Mouse (Mus musculus) macrophage (primary cell): ENCODE measurements around the gene Gls. TPM values are rescaled to one million over a fixed set of nuclear protein-coding genes. Genes with fewer than 3 reads are reported as not detected.

Source experiments
- H3K27ac ChIP-seq: fragments of 350-480 bp; formaldehyde crosslinking; 2 replicates; pipeline ENCODE4 v1.9.0; 2021
- H3K36me3 ChIP-seq: fragments of 350-480 bp; formaldehyde crosslinking; 2 replicates; pipeline ENCODE4 v1.9.0; 2021; ENCODE audit errors: inconsistent target
- H3K4me3 ChIP-seq: fragments of 350-480 bp; formaldehyde crosslinking; 2 replicates; pipeline ENCODE4 v1.9.0; 2021; ENCODE audit errors: inconsistent target
- H3K79me2 ChIP-seq: fragments of 350-480 bp; formaldehyde crosslinking; 2 replicates; pipeline ENCODE4 v1.9.0; 2021; ENCODE audit errors: inconsistent target
- WGBS: methylation state at CpG from one replicate; pipeline ENCODE4 v1.1.7; 2026; ENCODE audit warnings: inconsistent platforms; ENCODE audit not compliant: missing documents; 5-methylcytosine and 5-hydroxymethylcytosine counted together
- polyA plus RNA-seq: library from polyadenylated mRNA; stranded (reverse); fragments of 250-400 nt; gene quantifications from 3 replicates; pipeline ENCODE4 v1.2.4, GENCODE M21; 2018; ENCODE audit warnings: inconsistent platforms

Gls gene
- polyA plus RNA-seq, 1 experiment from 2014 or later = 26.4 TPM

DNA sequence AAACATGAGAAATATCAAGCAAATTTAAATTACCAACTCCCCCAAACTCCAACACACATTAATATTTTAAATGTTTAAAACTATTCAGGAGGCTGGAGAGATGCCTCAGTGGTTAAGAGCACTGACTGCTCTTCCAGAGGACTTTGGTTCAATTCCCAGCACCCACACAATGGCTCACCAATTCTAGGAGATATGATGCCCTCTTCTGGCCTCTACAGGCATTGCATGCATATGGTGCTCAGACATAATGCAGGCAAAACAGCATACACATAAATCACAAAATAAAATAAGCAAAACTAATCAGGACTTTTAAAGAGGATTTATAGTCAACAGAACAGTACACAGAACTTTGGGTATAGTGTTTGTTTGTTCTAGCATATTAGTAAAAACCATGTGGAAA is 16.3 kb downstream of the Gls start:
- H3K4me3 ChIP-seq = no peak overlapping the region
- H3K27ac ChIP-seq = no peak overlapping the region
- H3K79me2 ChIP-seq = peaks cover 80% of the 10 kb centered on the region
- peaks cover 42% of the 10 kb centered on the region for H3K36me3 ChIP-seq

DNA sequence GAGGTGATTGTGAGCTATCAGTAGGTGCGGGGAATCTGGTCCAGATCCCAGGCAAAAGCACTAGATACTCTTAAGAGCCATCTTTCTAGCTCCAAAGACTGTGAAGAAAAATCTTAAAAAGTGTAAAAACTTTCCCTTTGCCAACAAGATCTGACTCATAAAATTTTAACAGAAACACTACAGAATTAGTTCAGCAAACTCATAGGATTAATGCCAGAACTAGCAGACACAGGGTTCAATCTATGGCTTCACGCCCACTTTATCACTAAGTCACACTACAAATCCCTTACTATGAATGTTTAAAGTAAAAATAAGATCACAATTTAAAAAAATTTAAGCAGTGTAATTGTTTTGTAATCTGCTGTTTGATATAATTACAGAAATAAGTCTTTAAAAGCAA is 50.0 kb downstream of the Gls start:
- no peak overlapping the region for H3K4me3 ChIP-seq
- H3K27ac ChIP-seq = no peak overlapping the region
- WGBS = 100% methylated on average over 2 of the region's 2 CpGs
- H3K36me3 ChIP-seq = peaks cover 20% of the 10 kb centered on the region
- H3K79me2 ChIP-seq = no peaks in the 10 kb centered on the region

DNA sequence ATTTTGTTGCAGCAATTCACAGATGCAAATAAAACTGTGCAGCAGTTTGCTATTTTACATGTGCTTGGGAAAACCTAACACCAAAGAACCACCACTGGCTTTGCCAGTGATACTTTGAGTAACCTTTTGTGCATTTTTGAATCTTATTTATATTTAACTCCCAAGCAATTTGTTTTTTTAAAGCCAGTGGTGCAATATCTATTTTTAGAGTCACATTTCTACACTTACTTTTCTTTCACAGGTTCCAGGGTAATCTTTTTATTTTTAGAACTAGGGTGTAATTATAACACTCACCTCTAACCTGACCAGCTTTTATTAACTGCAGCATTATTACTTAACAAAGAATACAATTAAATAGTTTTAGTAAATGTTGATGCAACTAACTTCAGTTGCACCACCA is 51.0 kb downstream of the Gls start:
- H3K79me2 ChIP-seq = no peaks in the 10 kb centered on the region
- H3K36me3 ChIP-seq = 0 out of 2 replicates have a peak, but pooled peaks cover 13% of the 10 kb centered on the region
- H3K27ac ChIP-seq = no peak overlapping the region
- H3K4me3 ChIP-seq = no peak overlapping the region

DNA sequence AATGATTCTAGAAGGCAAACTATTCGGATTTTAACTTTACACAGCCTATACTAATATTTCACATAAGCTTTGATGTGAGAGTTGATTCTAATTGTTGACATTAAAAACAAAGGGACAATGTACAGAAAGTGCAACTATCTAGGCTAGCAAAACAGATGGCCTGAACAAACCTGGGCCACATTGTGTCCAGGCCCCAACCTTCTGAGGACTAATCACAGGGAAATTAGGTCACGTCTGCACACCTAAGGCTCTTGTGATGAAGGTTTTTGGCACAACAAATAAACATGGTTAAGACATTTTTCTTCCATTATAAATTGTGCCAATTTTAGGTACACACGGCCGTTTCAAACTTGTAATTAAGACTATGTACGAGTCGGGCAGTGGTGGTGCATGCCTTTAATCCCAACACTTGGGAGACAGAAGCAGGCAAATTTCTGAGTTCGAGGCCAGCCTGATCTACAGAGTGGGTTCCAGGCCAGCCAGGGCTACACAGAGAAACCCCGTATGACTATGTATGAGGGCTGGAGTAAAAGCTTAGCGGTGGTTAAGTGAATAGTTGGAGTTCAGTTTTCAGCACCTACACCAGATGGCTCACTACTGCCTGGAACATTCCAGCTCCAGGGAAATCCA is 53.0 kb downstream of the Gls start:
- Histone ChIP-seq H3K4me3 (no peak overlapping the region), H3K27ac (no peak overlapping the region), H3K79me2 (no peaks in the 10 kb centered on the region), H3K36me3 (no peaks in the 10 kb centered on the region)
- WGBS = 92% methylated on average over 9 of the region's 9 CpGs

DNA sequence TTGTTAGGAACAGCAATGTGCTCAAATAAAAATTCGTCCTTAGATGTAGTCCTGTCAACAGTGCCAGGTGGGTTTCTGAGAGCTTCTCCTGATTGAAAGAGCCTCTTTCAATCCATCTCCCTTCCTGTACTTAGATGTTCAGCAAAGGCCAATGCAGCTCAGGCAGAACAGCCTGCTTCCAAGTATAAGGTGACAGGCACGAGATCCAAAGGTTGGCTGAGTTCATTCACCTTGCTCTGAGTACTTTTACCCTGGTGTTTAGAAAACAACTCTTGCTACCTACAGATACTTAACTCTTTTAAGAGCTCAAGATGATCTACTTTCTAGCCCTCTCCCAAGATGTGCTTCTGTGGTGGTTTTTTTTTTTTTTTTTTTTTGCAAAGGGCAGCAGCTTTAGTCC is 56.0 kb downstream of the Gls start:
- no peaks in the 10 kb centered on the region for H3K79me2 ChIP-seq
- H3K4me3 ChIP-seq = no peak overlapping the region
- H3K27ac ChIP-seq = no peak overlapping the region
- no peaks in the 10 kb centered on the region for H3K36me3 ChIP-seq
- 94% methylated on average over 2 of the region's 2 CpGs for WGBS

DNA sequence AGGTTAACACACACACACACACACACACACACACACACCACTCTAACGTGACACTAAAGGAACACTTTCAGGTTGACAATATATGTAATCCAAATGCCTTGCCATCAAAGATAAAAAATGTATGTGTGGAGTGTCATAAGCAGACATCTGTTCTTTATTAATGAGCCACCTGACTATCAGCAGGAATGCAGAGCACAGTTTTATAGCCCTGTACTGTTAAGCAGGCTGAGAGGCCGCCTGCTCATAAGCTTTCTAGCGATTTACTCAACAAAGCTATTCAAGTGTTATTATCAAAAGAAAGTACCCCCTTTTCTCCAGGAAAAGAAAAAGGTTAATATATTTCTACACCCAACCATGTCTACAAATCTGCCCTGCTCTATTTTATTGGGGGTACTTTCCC is 57.0 kb downstream of the Gls start:
- no peaks in the 10 kb centered on the region for H3K36me3 ChIP-seq
- no peak overlapping the region for H3K27ac ChIP-seq
- 94% methylated on average over 3 of the region's 3 CpGs for WGBS
- H3K79me2 ChIP-seq = no peaks in the 10 kb centered on the region
- H3K4me3 ChIP-seq = no peak overlapping the region

DNA sequence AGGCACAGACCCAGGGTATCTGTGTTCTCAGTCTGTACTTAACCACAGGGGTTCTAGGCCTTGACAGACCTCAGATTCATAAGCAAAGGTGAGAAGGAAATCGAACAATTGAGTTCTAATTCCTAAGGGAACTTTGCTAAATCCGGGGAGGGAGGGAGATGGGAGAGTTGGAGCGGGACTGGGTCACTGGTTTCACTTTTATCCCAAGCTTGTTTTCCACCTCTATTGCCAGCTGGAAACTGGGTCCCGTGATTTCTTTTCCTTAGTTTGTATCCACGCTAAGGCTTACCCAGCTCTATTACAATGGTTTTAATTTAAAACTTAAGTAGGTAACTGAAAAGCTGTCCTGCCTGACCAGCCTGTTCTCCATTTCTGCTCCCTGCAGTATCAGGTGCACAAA is 57.7 kb downstream of the Gls start:
- H3K27ac ChIP-seq = no peak overlapping the region
- H3K79me2 ChIP-seq = no peaks in the 10 kb centered on the region
- no peaks in the 10 kb centered on the region for H3K36me3 ChIP-seq
- WGBS = 97% methylated on average over 5 of the region's 5 CpGs
- no peak overlapping the region for H3K4me3 ChIP-seq

DNA sequence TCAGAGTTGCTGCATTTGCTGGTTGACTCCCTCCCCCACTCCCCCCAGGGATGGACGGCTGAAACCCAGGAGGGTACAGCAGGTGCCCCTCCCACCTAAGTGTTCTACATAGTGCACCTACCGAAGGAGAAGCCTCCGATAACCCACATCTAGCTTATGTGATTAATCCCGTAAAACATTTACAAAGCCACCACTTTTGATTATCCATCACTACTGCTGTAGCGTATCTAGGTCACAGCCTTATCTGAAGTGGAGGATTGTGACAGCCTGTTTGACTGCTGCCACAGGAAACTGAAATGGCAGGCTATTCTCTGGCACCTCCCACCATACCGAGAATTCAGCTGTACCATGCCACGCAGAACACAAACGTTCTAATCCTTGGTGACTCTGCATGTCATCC is 61.8 kb downstream of the Gls start:
- Histone ChIP-seq H3K79me2 (no peaks in the 10 kb centered on the region), H3K36me3 (peaks cover 1% of the 10 kb centered on the region; the same call in 1 of the 2 replicates), H3K4me3 (no peak overlapping the region), H3K27ac (no peak overlapping the region)
- WGBS = 60% methylated on average over 8 of the region's 8 CpGs

DNA sequence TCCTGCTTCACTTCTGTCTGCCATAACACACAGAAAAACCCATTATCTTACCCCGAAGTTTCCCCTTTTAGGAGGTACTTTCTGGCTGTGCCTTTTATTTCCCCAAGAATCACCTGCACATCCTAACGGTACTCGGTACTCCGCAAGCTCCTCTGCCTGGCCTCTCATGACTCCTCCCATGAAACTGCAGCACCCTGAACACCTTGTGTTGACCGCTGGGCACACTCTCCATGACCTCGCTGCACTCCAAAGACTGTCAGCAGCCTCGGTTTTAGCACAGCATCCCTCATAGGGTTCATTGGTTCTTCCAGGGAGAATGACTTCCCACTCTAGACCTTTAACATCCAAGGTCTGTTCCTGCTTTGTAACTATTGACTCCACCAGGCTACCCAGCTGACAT is 62.3 kb downstream of the Gls start:
- Histone ChIP-seq H3K27ac (no peak overlapping the region), H3K36me3 (peaks cover 6% of the 10 kb centered on the region; the same call in 1 of the 2 replicates), H3K4me3 (no peak overlapping the region), H3K79me2 (no peaks in the 10 kb centered on the region)
- WGBS = 83% methylated on average over 7 of the region's 7 CpGs

DNA sequence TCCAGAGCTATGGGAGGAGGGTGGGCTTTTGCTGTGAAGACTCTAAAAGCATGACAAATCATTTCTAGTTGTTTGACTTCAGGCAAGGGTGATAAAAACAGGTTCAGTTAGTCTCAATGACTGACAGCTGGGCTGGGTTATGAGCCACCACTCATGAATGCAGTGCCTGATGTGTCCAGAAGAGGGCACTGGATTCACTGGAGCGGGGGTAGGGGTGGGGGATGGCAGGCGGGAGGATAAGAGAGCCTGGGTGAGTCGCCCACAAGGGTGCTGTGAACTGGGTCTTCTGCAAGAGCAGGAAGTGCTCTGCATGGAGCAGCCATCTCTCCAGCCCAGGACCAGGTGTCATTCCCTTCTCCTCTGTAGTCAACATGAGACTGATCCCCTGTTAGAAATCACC is 63.0 kb downstream of the Gls start:
- Histone ChIP-seq H3K79me2 (no peaks in the 10 kb centered on the region), H3K27ac (no peak overlapping the region), H3K36me3 (peaks cover 13% of the 10 kb centered on the region; the same call in 1 of the 2 replicates), H3K4me3 (no peak overlapping the region)
- WGBS = 31% methylated on average over 3 of the region's 3 CpGs

DNA sequence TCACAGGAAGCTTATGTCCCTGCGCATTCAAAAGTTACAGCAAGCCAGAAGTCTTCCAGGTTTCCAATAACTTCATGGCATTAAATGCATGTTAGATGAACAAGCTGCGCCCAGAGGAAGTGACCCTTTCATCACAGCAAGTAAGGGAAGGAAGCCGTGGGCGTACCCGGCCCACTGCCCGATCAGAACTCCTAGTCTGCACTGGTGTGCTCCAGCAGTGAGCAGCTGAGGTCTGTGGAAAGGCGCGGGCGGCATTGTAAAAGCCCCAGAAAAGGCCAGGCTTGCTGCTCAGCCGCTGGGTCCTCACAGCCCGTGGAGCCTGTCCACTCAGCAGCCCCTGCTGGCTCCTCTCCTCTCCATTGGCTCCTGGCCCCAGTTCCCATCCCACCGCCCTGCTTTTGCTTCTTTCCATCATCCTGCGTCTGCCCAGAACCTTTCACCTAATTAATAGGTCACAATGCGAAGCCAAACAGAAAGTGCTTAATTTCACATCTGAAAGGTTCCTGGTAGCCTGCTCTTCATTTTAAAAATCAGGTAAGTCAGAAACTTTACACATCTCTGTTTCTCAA is 66.3 kb downstream of the Gls start:
- Histone ChIP-seq H3K36me3 (peaks cover 47% of the 10 kb centered on the region), H3K27ac (no peak overlapping the region), H3K4me3 (no peak overlapping the region), H3K79me2 (no peaks in the 10 kb centered on the region)
- WGBS = 37% methylated on average over 14 of the region's 14 CpGs

DNA sequence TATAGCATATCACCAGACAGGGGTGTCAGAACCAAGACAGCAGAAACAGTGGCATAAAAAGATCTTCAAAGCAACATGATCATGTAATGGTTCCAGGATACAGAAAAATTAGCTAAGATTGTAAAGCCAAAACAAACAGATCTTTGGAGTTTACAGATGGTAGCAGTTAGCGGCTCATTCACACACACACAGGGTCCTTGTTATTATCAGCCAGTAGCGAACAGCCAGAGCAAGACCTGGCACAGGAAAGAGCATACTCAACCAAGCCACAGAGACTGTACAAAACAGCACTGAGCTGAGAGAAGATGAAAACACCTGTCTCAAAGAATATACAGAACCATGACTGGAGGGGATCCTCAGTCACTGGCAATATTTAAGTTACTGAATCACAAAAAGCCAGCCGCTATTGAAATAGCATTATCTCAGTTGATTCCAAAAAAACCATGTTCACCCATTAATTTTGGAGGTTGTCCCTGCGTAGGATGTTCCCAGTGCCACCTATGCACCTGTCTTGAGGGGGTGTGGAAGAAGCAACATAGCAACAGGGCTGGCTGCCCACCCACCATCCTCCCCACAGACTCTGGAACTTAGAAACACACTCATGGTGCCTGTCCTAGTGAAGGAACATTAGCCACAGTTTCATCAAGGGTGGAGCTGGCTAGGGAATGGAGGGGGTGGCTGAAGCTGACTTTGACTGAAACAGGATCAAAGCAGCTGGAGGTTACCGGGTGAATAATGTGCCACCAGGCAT is 69.2 kb downstream of the Gls start:
- H3K79me2 ChIP-seq = no peaks in the 10 kb centered on the region
- WGBS = 100% methylated on average over 5 of the region's 5 CpGs
- H3K27ac ChIP-seq = no peak overlapping the region
- peaks cover 74% of the 10 kb centered on the region for H3K36me3 ChIP-seq
- no peak overlapping the region for H3K4me3 ChIP-seq

DNA sequence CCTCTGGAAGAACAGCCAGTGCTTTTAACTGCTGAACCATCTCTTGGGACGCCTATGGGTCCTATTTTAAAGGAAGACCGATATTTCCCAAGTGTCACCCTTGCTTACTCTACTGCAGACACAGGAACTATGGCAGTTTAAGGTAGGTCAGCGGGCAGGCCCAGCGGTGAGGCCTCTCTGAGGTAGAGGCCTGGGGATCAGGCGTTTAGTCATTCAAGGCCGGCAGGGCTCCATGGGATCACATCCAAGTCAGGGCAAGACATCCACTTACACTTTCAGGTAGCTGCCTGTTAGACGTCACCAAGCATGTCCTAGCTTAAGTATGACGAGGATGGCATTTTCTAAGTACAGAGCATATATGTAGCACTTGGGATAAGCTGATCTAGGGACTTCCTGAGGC is 71.9 kb downstream of the Gls start:
- no peaks in the 10 kb centered on the region for H3K79me2 ChIP-seq
- 96% methylated on average over 8 of the region's 8 CpGs for WGBS
- H3K4me3 ChIP-seq = no peak overlapping the region
- peaks cover 98% of the 10 kb centered on the region for H3K36me3 ChIP-seq
- H3K27ac ChIP-seq = no peak overlapping the region

DNA sequence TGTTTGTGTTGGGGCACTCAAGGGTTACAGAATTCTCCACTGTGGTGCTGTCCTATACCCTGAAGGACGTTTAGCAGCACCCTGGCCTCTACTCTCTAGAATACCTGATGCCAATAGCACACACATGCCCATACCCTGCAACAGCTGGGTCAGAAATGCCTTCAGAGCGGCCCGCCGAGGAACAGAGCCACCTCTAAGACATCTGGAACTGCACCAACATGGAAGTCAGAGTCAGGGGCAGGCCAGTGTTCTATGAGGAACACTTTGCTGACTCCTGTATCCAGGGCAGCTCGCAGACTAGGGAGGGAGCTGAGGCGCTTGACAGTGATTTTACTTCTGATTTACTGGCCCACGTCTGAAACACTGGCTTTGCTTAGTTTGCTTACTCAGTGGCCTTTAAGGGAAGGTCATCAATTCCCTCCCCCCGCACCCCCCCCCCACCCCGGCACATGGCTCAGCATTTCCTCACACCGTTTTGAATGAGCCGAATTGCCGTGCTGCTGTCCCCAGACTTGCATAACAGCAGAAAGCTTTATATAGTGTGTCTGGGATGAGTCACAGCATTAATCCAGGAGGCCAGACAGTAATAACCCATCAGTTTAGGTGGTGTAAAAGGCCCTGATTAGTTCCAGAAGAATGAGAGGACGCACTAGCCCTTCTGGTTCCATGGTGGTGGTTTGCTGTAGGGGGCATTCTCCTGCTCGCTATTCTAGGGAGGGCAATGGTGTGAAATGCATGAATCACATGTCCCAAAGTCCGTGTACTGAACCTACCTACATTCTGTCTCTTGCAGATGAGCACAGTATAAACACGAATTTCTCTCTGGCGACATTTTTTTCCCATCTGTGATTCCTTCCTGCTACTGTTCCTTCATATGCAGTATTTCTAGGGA is 74.3 kb downstream of the Gls start:
- Histone ChIP-seq H3K36me3 (peaks cover 98% of the 10 kb centered on the region), H3K27ac (no peak overlapping the region), H3K4me3 (no peak overlapping the region), H3K79me2 (no peaks in the 10 kb centered on the region)
- 72% methylated on average over 17 of the region's 17 CpGs for WGBS

DNA sequence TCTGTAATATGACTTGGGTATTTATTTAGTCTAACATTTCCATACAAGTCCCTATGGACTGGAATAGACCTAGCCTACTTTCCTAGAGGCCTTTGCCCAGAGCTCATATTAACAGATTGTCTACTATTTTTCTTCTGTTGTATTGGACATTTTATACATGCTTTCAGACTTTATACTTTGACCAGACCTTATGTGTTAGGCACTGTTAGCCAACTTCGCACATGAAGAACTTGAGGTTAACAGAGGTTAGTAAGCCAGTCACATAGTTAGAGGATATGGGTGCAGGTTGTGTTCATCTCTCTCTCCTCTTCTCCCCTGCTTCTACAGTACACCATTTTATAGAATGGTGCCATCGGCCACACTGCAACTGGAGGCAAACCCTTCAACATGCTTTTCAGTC is 75.0 kb downstream of the Gls start:
- Histone ChIP-seq H3K27ac (no peak overlapping the region), H3K79me2 (no peaks in the 10 kb centered on the region), H3K4me3 (no peak overlapping the region), H3K36me3 (peaks cover 98% of the 10 kb centered on the region)
- WGBS = 95% methylated on average over 2 of the region's 2 CpGs
